Mouse (Mus musculus): ENCODE measurements around the gene Gjc1. TPM values are rescaled to one million over a fixed set of nuclear protein-coding genes. Genes with fewer than 3 reads are reported as not detected.

Gjc1 gene
- total RNA-seq, 1 experiment from 2014 or later: not detected

DNA sequence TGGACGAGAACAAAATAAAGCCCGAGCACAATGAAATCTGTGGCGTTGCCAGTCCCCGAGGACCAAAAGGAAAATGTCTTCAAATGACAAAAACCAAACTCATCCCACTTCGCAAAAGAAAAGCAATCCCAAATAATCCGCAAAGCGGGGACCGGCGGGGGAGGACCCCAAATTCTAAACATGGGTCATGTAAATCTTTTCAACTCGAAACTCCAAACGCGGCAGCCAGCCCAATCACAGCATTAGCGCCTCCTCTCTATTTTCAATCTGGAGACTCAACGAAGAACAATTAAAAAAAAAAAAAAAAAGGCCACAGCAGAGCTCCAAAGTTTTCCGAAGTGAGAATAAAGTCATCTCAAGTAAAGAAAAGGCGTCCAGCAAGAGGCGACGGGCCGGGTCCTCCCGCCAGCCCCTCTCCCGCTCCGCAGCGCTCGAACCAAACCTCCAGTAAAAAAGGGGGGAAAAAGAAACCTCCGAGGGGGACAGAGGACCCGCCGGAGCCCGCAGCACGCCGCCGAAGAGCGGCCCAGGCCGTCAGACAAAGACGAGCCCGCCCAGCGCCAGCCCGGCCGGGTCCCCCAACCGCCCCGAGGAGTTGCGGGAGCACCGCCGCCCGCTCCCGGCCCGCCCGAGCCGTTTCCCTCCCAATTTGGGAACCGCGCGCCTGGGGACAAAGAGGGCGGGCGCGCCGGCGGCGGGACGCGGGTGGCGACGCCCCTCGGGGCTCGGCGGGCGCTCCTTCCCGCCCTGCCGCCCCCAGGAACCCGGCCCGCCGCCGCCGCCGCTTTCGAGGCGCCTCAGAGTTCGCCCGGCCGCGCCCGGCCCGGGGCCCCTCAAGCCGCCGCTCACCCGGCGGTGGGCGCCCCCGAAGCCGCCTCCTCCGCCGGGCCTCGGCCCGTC lies 1.1 kb downstream of the Gjc1 start:
- ATAC-seq (replicated peaks; ENCODE audit: low read depth, poor library complexity, severe bottlenecking): no peak

DNA sequence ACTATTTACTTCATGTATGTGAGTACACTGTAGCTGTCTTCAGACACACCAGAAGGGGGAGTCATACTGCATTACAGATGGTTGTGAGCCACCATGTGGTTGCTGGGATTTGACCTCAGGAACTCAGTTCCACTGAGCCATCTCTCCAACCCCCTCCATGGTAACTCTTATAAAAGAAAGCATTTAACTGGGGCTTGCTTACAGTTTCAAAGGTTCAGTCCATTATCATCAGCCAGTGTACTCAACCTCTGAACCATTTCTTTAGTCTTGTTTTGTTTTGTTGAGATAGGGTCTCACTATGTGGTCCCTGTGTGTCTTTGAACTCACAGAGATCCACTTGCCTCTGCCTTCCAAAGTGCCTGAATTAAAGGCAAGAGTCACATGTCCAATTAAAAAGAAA lies 4.6 kb downstream of the Gjc1 start:
- no peak for ATAC-seq (replicated peaks; ENCODE audit: low read depth, poor library complexity, severe bottlenecking)

DNA sequence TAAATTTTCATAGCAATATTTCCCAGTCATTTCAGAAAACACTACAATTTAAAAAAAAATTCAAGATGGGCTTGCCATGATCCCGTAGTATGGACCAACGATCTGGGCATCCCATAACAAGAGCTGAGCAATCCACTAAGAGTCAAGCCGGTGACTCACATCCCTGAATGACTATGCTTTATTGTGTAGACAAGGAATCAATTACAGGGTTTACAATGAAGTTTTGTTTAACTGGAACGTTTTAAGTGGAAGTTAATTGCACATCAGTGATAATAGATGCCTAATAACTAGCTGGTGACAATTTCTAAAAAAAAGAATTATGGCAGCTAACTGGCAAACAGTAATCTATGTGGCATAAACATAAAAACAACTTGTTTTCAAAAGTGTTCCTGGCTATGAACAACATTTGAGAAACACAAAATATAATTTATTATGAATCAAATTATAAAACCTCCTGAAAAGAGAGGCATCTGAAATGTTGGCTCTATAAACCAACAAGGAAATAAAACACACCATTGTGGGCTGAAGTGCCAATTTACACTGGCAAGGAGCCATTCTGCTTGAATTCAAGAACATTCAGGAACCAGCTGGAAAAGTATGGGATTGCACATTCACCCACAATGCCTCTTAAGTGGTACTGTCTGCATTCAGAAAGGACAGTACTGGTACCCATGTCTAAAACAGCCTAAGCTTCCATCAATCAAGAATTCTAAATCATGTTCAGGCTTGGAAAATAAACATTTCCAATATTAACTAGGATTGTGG lies 8.6 kb downstream of the Gjc1 start:
- no peak for ATAC-seq (replicated peaks; ENCODE audit: low read depth, poor library complexity, severe bottlenecking)

DNA sequence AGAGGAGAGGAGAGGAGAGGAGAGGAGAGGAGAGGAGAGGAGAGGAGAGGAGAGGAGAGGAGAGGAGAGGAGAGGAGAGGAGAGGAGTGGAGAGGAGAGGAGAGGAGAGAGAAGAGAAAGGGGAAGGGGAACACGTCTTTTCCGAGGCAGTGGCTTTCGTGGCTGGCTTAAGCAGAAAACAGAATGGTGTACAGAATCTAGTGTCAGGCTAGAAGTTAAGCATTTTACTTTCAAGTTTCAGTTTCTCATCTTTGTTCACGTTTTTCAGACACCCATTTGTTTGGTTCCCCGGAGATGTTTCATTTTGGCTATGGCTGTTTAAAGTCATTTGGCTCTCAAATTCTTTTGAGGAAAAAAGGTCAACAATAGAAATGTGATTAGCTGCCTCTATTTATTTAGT lies 11.3 kb downstream of the Gjc1 start:
- ATAC-seq (replicated peaks; ENCODE audit: low read depth, poor library complexity, severe bottlenecking): 0 out of 2 replicates have a peak, but pooled peaks have one; percentile 29

DNA sequence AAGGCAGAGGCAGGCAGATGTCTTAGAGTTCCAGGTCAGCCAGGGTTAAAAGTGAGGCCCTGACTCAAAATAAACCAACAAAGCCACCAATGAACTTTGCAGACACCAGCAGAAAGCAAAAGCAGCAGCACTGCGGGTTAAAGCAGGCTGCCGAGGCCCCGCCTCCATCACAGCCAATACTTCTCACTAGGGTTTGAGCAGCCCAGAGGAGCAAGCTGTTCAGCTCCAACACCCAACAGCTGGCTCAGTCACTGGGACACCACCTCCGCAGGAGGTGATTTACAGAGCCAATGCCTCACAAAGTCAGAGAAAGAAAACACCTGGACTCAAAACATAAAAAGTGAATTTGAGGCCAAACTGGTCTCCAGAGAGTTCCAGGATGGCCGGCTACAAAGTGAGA lies 16.0 kb downstream of the Gjc1 start:
- ATAC-seq (replicated peaks; ENCODE audit: low read depth, poor library complexity, severe bottlenecking): no peak

DNA sequence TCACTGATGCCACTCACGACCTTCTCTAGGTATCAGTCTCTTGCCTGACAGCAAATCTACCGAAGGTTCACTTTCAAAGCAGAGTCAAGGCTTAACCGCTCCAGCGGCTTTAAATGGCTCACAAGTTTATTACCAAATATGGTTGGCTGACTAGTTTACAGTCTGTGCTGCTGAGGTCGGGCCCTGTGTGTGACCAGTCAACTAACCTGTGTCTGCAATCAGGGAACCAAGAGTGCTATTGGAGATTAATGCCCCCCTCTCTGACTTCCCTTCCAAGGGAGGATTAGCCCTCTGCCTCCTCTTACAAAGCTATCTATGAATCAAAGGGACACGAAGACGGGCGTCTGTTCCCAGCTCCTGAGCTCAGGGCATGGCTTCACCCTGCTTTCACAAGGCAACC lies 25.3 kb downstream of the Gjc1 start:
- ATAC-seq (replicated peaks; ENCODE audit: low read depth, poor library complexity, severe bottlenecking): no peak

DNA sequence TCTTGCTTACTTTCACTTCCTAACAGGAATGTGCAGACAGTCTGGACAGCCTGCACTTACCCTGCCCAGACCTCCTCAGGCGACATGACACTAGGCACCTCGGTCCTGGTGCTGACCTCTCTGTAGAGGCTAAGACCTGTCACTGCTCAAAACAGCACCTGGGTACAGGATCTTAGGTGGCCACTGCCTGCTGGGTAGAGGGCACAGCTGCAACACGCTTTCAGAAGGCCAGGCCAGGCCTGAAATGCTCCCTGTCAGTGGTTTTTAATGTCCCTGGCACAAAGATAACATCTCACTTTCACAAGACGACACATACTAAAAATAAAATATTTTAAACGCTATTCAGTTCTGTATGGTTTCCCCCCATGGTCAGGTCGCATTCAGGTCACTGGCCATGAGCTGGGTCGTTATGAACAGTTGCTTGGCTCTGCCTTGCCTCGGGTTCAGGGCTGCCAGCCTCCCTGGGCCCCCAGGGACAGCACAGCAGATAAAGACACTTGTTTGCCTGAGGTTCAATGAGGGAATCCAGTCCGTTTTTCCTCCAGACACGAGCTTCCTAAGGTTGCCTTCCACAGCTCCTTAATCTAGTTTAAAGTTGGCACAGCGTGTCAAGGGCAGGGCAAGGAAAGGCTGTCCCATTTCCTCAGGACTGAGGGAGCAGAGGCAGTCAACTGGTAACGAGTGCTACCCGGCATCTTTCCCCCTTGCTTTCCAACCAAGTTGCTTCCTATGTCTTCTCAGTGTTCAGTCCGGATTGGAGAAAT lies 27.6 kb downstream of the Gjc1 start:
- no peak for ATAC-seq (replicated peaks; ENCODE audit: low read depth, poor library complexity, severe bottlenecking)

DNA sequence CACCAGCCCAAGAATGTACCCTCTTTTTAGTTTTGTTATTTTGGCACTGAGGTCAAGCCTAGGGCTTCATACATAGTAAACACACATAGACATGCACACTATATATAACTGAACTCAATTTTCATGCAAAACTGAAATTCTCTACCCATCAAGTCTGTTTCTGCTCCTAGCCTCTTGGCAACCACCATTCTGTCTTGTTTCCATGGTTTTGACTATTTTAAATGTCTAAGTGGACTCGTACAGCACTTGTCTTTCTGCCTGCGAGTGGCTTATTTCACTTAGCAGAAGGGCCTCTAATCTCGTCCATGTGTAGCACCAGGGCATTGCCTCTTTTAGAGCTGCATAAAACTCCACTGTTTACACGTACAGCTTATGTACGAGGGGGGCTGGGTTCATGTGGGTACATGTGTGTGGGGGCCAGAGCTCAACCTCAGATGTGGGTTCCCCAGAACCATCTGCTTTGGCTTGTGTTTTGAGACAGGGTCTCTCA lies 31.8 kb downstream of the Gjc1 start:
- ATAC-seq (replicated peaks; ENCODE audit: low read depth, poor library complexity, severe bottlenecking): no peak

DNA sequence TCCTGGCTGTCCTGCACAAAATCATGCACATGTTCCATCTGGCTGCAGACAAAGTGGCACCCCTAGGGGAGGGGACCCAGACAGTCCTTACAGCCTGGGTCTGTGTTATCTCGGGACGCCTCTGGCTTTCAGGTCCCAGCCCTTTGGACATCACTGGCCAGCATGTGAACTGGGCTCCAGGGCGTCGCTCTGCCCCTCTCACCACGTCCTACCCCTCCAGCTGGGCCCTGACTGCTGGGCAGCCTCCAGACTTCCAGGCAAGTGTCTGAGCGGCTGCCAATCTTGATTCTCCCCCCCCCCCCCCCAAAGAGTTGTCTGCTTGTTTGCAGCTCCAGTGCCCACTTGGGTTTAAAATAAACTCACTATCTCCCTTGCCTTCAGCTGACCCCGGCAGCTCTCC lies 36.1 kb downstream of the Gjc1 start:
- ATAC-seq (replicated peaks; ENCODE audit: low read depth, poor library complexity, severe bottlenecking): no peak

DNA sequence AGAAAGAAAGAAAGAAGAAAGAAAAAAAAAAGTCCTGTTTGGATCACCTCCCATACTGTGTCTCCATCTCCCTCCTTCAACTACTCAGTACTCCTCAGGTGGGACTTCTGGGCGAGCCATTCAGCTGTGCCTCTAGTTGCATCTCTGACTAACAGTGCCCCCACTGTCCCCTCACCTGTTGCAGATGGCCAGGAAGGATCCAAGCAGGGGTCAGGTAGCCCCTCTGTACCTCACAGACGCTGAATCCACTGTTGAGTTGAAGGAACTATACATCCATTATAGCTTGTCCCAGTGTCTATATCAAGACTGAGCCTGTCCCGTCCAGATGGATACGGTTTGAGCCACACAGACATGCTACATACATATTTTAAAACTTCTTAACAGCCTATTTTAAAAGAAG lies 38.0 kb downstream of the Gjc1 start:
- no peak for ATAC-seq (replicated peaks; ENCODE audit: low read depth, poor library complexity, severe bottlenecking)

DNA sequence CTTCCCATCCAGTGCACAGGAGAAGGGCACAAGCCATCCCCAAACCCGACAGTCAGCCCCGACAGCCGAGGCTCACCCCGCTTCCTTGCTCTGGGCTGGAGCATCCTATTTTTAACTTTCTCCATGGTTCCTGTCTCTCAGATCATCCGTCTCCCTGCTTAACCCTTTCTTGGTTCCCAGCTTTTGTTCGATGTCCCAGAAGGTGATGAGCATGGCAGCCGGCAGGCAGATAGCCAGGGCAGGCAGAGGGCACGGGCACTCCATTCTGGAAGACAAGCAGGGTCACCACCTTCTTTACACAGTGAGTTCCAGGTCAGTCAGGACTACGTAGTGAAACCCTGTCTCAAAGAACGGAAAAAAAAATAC lies 38.5 kb downstream of the Gjc1 start:
- ATAC-seq (replicated peaks; ENCODE audit: low read depth, poor library complexity, severe bottlenecking): no peak

DNA sequence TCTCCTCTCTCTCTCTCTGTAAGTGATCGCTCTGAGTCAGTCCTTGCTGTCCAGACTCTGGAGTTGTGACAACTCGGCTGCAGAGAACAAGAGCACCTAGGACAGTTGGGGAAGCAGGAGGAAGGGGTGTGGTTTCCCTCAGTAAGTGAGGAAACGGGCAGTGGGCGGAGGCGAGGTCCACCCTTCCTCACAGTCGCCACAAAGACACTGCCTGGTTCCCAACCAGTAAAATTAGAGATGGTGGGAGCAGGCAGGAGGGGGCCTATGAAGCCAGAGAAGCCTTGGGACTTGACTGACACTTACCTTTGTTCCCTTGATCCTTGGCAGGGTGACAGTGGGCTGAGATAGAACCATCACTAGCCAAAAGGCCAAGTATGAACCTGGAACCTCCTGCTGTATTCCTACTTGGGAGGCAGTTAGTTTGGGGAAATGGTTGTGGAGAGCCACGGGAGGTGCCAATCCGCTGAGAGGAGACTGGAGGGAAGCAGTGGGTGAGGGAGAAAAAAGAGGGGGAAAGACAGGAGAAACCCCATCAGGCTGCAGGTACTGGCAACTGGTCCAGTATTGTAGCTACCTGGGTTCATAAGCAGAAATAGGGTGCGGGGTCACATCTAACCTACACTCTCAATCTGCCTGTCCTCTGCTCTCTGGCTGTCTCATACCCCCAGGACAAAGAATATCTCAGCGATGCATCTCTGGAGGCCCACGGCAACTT lies 39.1 kb downstream of the Gjc1 start:
- peak; percentile 70 for ATAC-seq (replicated peaks; ENCODE audit: low read depth, poor library complexity, severe bottlenecking)

DNA sequence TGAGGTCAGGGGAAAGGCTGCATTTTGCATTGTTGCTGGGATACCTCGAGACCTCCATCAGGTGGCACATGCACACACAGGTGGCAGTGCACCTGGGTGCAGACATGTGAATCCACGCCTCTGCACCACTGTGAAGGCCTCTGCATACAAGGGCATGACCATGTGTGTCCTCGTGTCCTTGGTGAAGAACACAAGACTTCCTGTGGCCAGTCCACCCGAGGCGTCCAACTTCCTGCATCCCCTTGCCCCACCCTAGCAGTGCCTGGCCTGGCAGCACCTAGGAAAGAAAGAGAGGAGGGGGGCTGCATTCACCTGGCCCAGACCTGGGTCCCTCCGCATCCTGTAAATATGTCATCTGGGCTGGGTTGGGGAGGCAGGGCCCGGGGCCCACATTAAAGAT lies 39.7 kb downstream of the Gjc1 start:
- no peak for ATAC-seq (replicated peaks; ENCODE audit: low read depth, poor library complexity, severe bottlenecking)

DNA sequence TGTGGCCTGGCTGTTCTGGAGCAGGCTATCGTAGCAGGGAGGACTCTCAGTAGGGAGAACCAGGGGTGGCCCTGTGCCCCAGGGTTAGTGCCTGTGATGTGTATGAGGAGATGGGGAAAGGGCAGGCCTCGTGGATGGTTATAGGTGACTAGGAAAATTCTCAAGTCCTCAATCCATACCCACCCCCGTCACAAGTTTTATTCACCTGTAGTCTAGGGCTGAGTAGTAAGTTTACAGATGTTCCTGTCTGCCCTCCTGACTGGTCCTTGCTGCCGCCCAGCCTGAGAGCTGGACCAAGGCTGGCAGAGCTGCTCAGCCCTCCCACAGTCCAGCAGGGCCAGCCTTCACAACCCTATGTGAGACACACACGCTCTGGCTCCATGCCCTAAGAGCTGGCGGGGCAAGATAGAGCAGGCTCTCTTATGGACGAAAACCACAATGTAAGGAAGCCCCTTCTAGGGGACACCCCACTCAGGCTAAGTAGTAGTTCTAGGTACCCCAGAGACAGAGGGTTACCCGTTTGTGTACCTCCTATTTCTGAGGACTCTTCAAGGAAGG lies 40.3 kb downstream of the Gjc1 start:
- ATAC-seq (replicated peaks; ENCODE audit: low read depth, poor library complexity, severe bottlenecking): no peak

DNA sequence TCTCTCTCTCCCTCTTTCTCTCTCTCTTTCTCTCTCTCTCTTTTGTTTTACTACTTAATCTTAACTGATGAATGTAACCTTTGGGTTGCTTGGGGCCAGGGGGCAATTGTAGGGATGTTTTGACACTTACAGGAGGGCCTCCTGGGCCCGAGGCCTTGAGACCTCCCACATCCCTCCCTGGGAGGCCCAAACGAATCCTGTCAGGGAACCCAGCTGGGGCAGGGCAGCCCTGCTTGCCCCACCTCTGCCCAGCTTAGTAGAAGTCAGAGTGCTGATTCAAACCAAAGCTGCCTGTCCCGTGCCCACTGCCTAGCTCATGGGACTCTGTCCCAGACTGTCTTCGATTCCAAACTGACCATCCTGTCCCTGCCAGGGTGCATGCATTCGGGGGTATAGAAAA lies 40.9 kb downstream of the Gjc1 start:
- ATAC-seq (replicated peaks; ENCODE audit: low read depth, poor library complexity, severe bottlenecking): no peak

DNA sequence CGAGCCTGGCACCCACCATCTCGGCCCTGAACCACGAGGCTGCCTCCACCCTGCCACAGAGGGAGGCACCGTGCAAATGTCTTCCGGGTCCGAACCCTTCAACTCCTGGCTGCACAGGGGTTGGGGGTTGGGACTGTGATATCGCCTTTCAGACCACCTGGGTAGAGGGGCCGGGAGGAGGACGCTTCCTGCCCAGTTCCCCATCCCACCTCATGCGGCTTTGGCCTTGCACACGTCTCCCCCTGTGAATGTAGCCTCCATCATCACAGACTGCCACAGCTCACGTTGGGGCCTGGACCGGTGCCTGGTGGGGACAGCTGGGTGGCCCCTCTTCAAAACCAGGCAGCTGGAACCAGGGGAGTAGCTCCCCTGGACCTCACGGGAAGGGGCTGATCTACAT lies 41.3 kb downstream of the Gjc1 start:
- no peak for ATAC-seq (replicated peaks; ENCODE audit: low read depth, poor library complexity, severe bottlenecking)

DNA sequence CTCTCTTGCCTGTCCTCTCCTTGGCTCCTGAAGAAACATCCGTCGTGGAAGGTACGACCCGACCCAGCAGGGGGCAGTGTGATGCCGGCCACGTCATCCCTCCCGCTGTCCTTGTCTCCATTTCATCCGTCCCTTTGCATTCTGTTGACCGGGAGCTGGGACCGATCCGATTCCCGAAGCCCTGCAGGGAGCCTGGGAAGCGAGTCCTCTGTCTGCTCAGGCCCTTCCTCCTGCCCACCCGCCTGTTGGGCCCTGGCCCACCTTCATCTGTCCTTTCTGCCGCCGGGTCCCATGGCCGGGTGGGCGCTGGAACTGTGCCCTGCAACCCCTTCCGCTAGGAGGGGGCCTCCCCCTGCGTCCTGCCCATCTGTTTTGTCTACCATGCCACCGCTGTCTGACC lies 41.9 kb downstream of the Gjc1 start:
- no peak for ATAC-seq (replicated peaks; ENCODE audit: low read depth, poor library complexity, severe bottlenecking)

DNA sequence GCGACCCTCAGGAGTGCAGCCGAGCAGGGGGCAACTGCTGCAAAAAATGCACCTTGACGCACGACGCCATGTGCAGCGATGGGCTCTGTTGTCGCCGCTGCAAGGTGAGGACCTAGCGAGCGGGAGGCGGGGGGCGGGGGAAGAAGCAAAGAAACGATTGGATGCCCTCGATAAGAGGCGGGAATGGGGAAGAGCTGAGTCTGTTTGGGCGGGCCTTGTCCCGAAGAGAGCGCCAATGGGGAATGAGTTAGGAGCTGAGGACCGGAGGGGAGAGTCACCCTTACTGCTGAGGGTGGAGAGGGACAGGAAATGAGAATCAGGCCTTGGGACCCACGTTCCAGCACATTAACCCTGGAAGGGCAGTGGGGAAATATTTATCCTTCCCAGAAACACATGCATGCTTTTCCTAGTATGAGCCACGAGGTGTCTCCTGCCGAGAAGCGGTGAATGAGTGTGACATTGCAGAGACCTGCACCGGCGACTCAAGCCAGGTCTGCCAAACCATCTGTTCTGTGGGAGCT lies 44.8 kb downstream of the Gjc1 start:
- peak; percentile 72 for ATAC-seq (replicated peaks; ENCODE audit: low read depth, poor library complexity, severe bottlenecking)
